Comparison of ENCODE assay signal across 9 mouse cellular contexts in genomic region chr8:113554700-113555455, GRCm38 (mm10).
A peak's percentile ranks its signal among the peaks of the same experiment; 100 is the strongest.
DNase-seq lines count a peak whose midpoint lies in the region; ATAC-seq and TF ChIP-seq lines count a peak whose summit lies in the region.
"Had no signal": no experiment of that assay in that cellular context is flagged by ENCODE, and none has a peak within 500 bp of the region (broad histone marks: within the 10 kb centered on the region; RNA-seq: fewer than 3 reads in every experiment).

No protein-coding gene starts in this region.

- no peak overlapping the region for H3K4me2 ChIP-seq in kidney, postnatal 0 days (ENCODE audit: low read length)
- peak overlapping the region; percentile 34 for H3K4me2 ChIP-seq in hindbrain, embryonic 16.5 days (ENCODE audit: low read length)
- no peak overlapping the region for H3K4me2 ChIP-seq in kidney, embryonic 14.5 days (replicated peaks; ENCODE audit: low read depth, low read length)

- peak; percentile 26 for DNase-seq in kidney, postnatal 0 days (ENCODE audit: low spot score)
- DNase-seq in kidney, adult 2 months = no peak
- DNase-seq in forebrain, embryonic 10.5 days (ENCODE audit: extremely low spot score, low spot score) = peak; percentile 49
- DNase-seq in retina, embryonic 14.5 days (ENCODE audit: low spot score) = peak; percentile 27
- no peak for DNase-seq in MN1 (ENCODE audit: low spot score)
- no peak for DNase-seq in right cerebral cortex, postnatal 25 days
- DNase-seq: liver had no signal

- H3K9ac ChIP-seq in kidney, postnatal 0 days (ENCODE audit: low read depth, low read length) = no peak overlapping the region
- no peak overlapping the region for H3K9ac ChIP-seq in hindbrain, embryonic 16.5 days (ENCODE audit: low read depth, low read length)
- no peak overlapping the region for H3K9ac ChIP-seq in kidney, embryonic 14.5 days (ENCODE audit: low read depth, low read length)

- ATAC-seq in kidney, postnatal 0 days (replicated peaks; ENCODE audit: low FRiP score, low read depth) = no peak
- no peak for ATAC-seq in hindbrain, embryonic 16.5 days
- ATAC-seq in kidney, embryonic 14.5 days (ENCODE audit: low FRiP score, low TSS enrichment) = no peak

- no peaks in the 10 kb centered on the region for H3K36me3 ChIP-seq in kidney, postnatal 0 days (ENCODE audit: insufficient read depth, low read length)
- no peaks in the 10 kb centered on the region for H3K36me3 ChIP-seq in kidney, adult 2 months (ENCODE audit: control insufficient read depth, insufficient read depth, low read length)
- H3K36me3 ChIP-seq in forebrain, embryonic 10.5 days (replicated peaks) = no peaks in the 10 kb centered on the region
- H3K36me3 ChIP-seq in hindbrain, embryonic 16.5 days (ENCODE audit: control insufficient read depth, insufficient read depth, low read length) = no peaks in the 10 kb centered on the region
- H3K36me3 ChIP-seq in kidney, embryonic 14.5 days (ENCODE audit: control insufficient read depth, insufficient read depth, low read length) = no peaks in the 10 kb centered on the region

- no peak overlapping the region for H3K4me3 ChIP-seq in kidney, postnatal 0 days (replicated peaks; ENCODE audit: low read depth, low read length)
- H3K4me3 ChIP-seq in kidney, adult 2 months (ENCODE audit: insufficient read depth, low read depth, low read length) = no peak overlapping the region
- H3K4me3 ChIP-seq in forebrain, embryonic 10.5 days = peak overlapping the region; percentile 42
- H3K4me3 ChIP-seq in hindbrain, embryonic 16.5 days (ENCODE audit: low read length) = no peak overlapping the region
- H3K4me3 ChIP-seq in kidney, embryonic 14.5 days (ENCODE audit: low read length) = no peak overlapping the region

- no peak overlapping the region for H3K27ac ChIP-seq in kidney, postnatal 0 days
- no peak overlapping the region for H3K27ac ChIP-seq in kidney, adult 2 months (ENCODE audit: insufficient read depth, low read depth, low read length)
- peak overlapping the region; percentile 74 for H3K27ac ChIP-seq in forebrain, embryonic 10.5 days
- no peak overlapping the region for H3K27ac ChIP-seq in hindbrain, embryonic 16.5 days (ENCODE audit: low read depth, low read length)
- no peak overlapping the region for H3K27ac ChIP-seq in kidney, embryonic 14.5 days (ENCODE audit: low read depth, low read length)

- no peak for TF ChIP-seq CTCF in kidney, postnatal 0 days (IDR thresholded peaks at IDR 0.05; ENCODE audit: low read depth)
- no peak for TF ChIP-seq CTCF in kidney, adult 2 months (conservative IDR thresholded peaks at IDR 0.05; ENCODE audit: insufficient read depth, insufficient read length, low read depth, low read length)

- no peaks in the 10 kb centered on the region for H3K27me3 ChIP-seq in kidney, postnatal 0 days (ENCODE audit: insufficient read depth, low read length)
- H3K27me3 ChIP-seq in kidney, adult 2 months (replicated peaks; ENCODE audit: control insufficient read depth, insufficient read depth, low read length) = no peaks in the 10 kb centered on the region
- H3K27me3 ChIP-seq in forebrain, embryonic 10.5 days (ENCODE audit: poor library complexity, severe bottlenecking) = peaks cover 12% of the 10 kb centered on the region; the same call in 1 of the 2 replicates
- no peaks in the 10 kb centered on the region for H3K27me3 ChIP-seq in hindbrain, embryonic 16.5 days (replicated peaks; ENCODE audit: control insufficient read depth, insufficient read depth, low read length)
- no peaks in the 10 kb centered on the region for H3K27me3 ChIP-seq in kidney, embryonic 14.5 days (ENCODE audit: control insufficient read depth, insufficient read depth, low read length)

- no peaks in the 10 kb centered on the region for H3K9me3 ChIP-seq in kidney, postnatal 0 days (replicated peaks; ENCODE audit: low read length)
- no peaks in the 10 kb centered on the region for H3K9me3 ChIP-seq in forebrain, embryonic 10.5 days
- H3K9me3 ChIP-seq in hindbrain, embryonic 16.5 days (ENCODE audit: control insufficient read depth, low read length) = no peaks in the 10 kb centered on the region
- H3K9me3 ChIP-seq in kidney, embryonic 14.5 days (ENCODE audit: control insufficient read depth, low read length) = no peaks in the 10 kb centered on the region

- H3K4me1 ChIP-seq in kidney, postnatal 0 days (replicated peaks; ENCODE audit: insufficient read depth, low read length) = no peaks in the 10 kb centered on the region
- H3K4me1 ChIP-seq in kidney, adult 2 months (ENCODE audit: control insufficient read depth, insufficient read depth, low read length) = no peaks in the 10 kb centered on the region
- H3K4me1 ChIP-seq in forebrain, embryonic 10.5 days = peaks cover 20% of the 10 kb centered on the region
- H3K4me1 ChIP-seq in hindbrain, embryonic 16.5 days (ENCODE audit: control insufficient read depth, insufficient read depth, low read depth, low read length) = peaks cover 3% of the 10 kb centered on the region
- H3K4me1 ChIP-seq in kidney, embryonic 14.5 days (ENCODE audit: control insufficient read depth, insufficient read depth, low read length) = no peaks in the 10 kb centered on the region

- 27% methylated on average over 12 of the region's 12 CpGs for WGBS in kidney, postnatal 0 days
- WGBS in kidney, adult 2 months = 25% methylated on average over 12 of the region's 12 CpGs
- 18% methylated on average over 12 of the region's 12 CpGs for WGBS in forebrain, embryonic 10.5 days
- 8% methylated on average over 12 of the region's 12 CpGs for WGBS in hindbrain, embryonic 16.5 days
- 27% methylated on average over 12 of the region's 12 CpGs for WGBS in kidney, embryonic 14.5 days

- no peak for TF ChIP-seq POLR2A in kidney, adult 2 months (IDR thresholded peaks at IDR 0.05; ENCODE audit: low read depth, low read length)

Comparison
In these comparisons a context has a peak if more than half of its experiments do, and no peak if none do; other contexts are left out.
1. DNase-seq: peak in kidney, postnatal 0 days (single experiment), forebrain, embryonic 10.5 days (single experiment) and retina, embryonic 14.5 days (single experiment); none in kidney, adult 2 months (single experiment), MN1 (single experiment) and right cerebral cortex, postnatal 25 days (single experiment).